Mouse (Mus musculus) kidney, adult 2 months (tissue): ENCODE measurements at regions not wholly inside any gene's neighbourhood (a gene's known extent, or its start where the extent isn't known, plus 50 kb on each side); places are given as distances from the start of the nearest gene placed in this dataset.

ENCODE experiments used
- CTCF ChIP-seq: fragments of 200-500 bp; conservative IDR thresholded peaks from 2 replicates; pipeline ENCODE4 v1.5.1; 2011; ENCODE audit warnings: low read depth, mild to moderate bottlenecking, control low read depth, low read length, moderate library complexity, mixed read lengths; ENCODE audit not compliant: insufficient read depth, insufficient read length
- POLR2A ChIP-seq: fragments of 200-500 bp; IDR thresholded peaks from one replicate; pipeline ENCODE4 v1.6.1; 2011; ENCODE audit warnings: low read depth, low read length, control low read depth

DNA sequence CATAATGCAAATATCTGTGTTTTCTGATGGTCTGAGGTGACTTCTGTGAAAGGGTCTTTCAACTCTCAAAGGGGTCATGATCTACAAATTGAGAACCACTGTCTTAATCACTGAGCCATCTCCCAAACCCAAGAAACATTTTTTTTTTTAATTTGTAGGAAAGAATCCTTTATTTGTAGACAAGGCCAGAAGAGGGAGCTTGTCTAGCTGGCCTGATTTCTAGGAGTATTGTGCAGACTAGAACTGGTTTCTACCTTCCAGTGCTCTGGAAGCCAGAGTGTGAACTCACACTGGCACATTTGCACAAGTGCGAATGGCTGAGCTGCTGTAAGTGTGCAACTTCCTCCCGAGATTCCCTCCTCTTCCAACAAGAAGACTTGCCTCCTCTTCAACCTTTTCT is 148.1 kb upstream of the Ncam1 start:
- TF ChIP-seq POLR2A: no peak
- TF ChIP-seq CTCF: no peak
